Mouse (Mus musculus): Measurements from ENCODE around the gene Tmem198.

DNA sequence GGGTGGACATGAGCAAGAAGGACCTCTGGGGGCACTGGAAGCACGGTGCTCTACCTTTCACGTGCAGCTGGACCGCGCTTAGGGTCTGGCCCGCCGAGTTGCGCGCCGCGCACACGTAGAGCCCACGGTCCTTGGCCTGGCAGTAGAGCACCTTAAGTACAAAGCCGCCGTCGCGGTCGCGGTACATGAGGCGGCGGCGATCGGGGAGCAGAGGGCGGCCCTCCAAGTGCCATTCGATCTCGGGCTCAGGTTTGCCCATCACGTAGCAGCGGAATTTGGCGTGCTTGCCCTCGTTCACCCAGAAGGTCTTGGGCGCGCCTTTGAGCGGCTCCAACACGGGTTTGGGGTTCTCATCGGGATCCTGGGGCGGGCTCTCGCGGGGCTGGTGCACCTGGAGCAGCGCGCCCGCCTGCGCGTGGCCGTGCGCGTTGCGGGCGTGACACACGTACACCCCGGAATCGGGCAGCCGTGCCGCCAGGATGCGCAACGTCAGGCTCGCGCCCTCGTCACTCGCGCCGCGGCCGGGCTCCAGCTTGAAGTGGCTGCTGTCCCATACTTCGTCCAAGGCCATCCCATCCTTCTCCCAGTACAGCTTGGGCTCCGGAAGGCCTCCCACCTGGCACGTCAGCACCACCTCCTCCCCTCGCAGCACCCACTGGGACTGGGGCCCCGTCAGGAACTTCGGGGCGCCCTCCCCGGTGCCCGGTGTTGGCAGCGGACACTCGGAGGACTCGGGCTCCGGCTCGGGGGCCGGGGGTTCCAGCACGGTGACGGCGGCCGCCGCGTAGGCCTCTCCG, 26.0 kb downstream of the Tmem198 start:
- TF ChIP-seq CTCF (IDR thresholded peaks at IDR 0.05; ENCODE audit: low read depth): no peak
- TF ChIP-seq EP300 (IDR thresholded peaks at IDR 0.05; ENCODE audit: low read depth): no peak
